Mouse (Mus musculus) heart, postnatal 0 days (tissue): ENCODE results near the gene Xk.

Experiments used
- CTCF ChIP-seq: IDR thresholded peaks from 2 replicates; pipeline ENCODE4 v1.5.1; 2016; ENCODE audit warnings: antibody characterized with exemption, control low read depth, low read depth
- EP300 ChIP-seq: IDR thresholded peaks from 2 replicates; pipeline ENCODE4 v1.6.1; 2016; ENCODE audit warnings: antibody characterized with exemption, low read depth

DNA sequence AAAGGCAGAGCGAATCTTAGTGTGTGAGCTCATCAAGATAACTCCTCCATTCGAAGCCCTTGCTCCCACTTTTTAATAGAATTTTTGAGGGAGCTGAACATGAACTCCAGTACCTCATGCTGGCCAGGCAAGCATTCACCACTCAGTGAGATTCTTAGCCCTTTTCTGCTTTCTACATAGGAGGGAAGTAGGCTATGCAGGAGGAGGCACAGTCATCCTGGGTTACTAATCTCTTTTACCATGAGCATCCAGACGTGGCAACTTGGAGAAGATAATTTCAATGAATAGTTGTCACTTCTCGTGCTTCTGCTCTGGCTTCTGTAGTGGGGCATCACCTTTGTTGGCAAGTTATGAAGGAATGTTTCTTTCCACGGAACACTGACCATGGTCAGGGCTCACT is 15.8 kb upstream of the Xk start, which contains the start of gene Gm14862:
- TF ChIP-seq CTCF (no peak), EP300 (no peak)
